Mouse (Mus musculus): Measurements from ENCODE around the gene Mef2b. TPM values are rescaled to one million over a fixed set of nuclear protein-coding genes. Genes with fewer than 3 reads are reported as not detected.

The Mef2b gene
- total and polyA plus RNA-seq, 2 experiments, result 0.09 TPM; not detected in 1

GRCm38 (mm10) chr8:70163316-70163715 is 23.8 kb downstream of the Mef2b start:
- WGBS, result 83% methylated on average over 3 of the region's 3 CpGs

GRCm38 (mm10) chr8:70166504-70167110 is 27.1 kb downstream of the Mef2b start:
- Histone ChIP-seq H3K27ac (replicated peaks; ENCODE audit: insufficient read depth, low read depth, low read length) (no peak overlapping the region), H3K79me2 (ENCODE audit: control insufficient read depth, insufficient read depth, low read length) (no peaks in the 10 kb centered on the region), H3K27me3 (ENCODE audit: control insufficient read depth, insufficient read depth, low read length) (peaks cover 9% of the 10 kb centered on the region; the same call in 1 of the 2 replicates), H3K4me3 (ENCODE audit: insufficient read depth, low read depth, low read length) (peak overlapping the region; percentile 18; the same call in 1 of the 2 replicates), H3K9ac (ENCODE audit: low read depth, low read length) (0 out of 2 replicates have a peak overlapping the region, but pooled peaks have one; percentile 45), H3K36me3 (ENCODE audit: control insufficient read depth, insufficient read depth, low read length) (no peaks in the 10 kb centered on the region), H3K4me1 (ENCODE audit: control insufficient read depth, insufficient read depth, low read length) (peaks cover 7% of the 10 kb centered on the region; the same call in 1 of the 2 replicates)
- 3% methylated on average over 21 of the region's 21 CpGs for WGBS
- DNase-seq (ENCODE audit: extremely low read depth, low read depth, low spot score), result no peak
- TF ChIP-seq CTCF (IDR thresholded peaks at IDR 0.05; ENCODE audit: low read depth, low read length), result peak; percentile 87
- TF ChIP-seq POLR2A (IDR thresholded peaks at IDR 0.05; ENCODE audit: extremely low read depth, insufficient read depth, low read length), result no peak

More at GRCm38 (mm10) chr8:70163316-70163715, 23.8 kb downstream of the Mef2b start:
- H3K9ac ChIP-seq (ENCODE audit: low read depth, low read length), result no peak overlapping the region
- peaks cover 9% of the 10 kb centered on the region; the same call in 1 of the 2 replicates for H3K27me3 ChIP-seq (ENCODE audit: control insufficient read depth, insufficient read depth, low read length)
- TF ChIP-seq POLR2A (IDR thresholded peaks at IDR 0.05; ENCODE audit: extremely low read depth, insufficient read depth, low read length) (no peak), CTCF (IDR thresholded peaks at IDR 0.05; ENCODE audit: low read depth, low read length) (no peak)
- H3K4me1 ChIP-seq (ENCODE audit: control insufficient read depth, insufficient read depth, low read length), result peaks cover 1% of the 10 kb centered on the region; the same call in 1 of the 2 replicates
- no peak overlapping the region for H3K4me3 ChIP-seq (ENCODE audit: insufficient read depth, low read depth, low read length)
- no peak overlapping the region for H3K27ac ChIP-seq (replicated peaks; ENCODE audit: insufficient read depth, low read depth, low read length)
- DNase-seq (ENCODE audit: extremely low read depth, low read depth, low spot score), result no peak
- H3K36me3 ChIP-seq (ENCODE audit: control insufficient read depth, insufficient read depth, low read length), result no peaks in the 10 kb centered on the region
- no peaks in the 10 kb centered on the region for H3K79me2 ChIP-seq (ENCODE audit: control insufficient read depth, insufficient read depth, low read length)

GRCm38 (mm10) chr8:70170116-70170515 is 30.6 kb downstream of the Mef2b start:
- H3K4me1 ChIP-seq (ENCODE audit: control insufficient read depth, insufficient read depth, low read length), result peaks cover 12% of the 10 kb centered on the region; the same call in 1 of the 2 replicates
- TF ChIP-seq CTCF (IDR thresholded peaks at IDR 0.05; ENCODE audit: low read depth, low read length) (no peak), POLR2A (IDR thresholded peaks at IDR 0.05; ENCODE audit: extremely low read depth, insufficient read depth, low read length) (no peak)
- H3K27me3 ChIP-seq (ENCODE audit: control insufficient read depth, insufficient read depth, low read length), result peaks cover 9% of the 10 kb centered on the region; the same call in 1 of the 2 replicates
- H3K79me2 ChIP-seq (ENCODE audit: control insufficient read depth, insufficient read depth, low read length), result peaks cover 3% of the 10 kb centered on the region; the same call in 1 of the 2 replicates
- no peak overlapping the region for H3K4me3 ChIP-seq (ENCODE audit: insufficient read depth, low read depth, low read length)
- no peak overlapping the region for H3K27ac ChIP-seq (replicated peaks; ENCODE audit: insufficient read depth, low read depth, low read length)
- no peak overlapping the region for H3K9ac ChIP-seq (ENCODE audit: low read depth, low read length)
- 55% methylated on average over 3 of the region's 3 CpGs for WGBS
- DNase-seq (ENCODE audit: extremely low read depth, low read depth, low spot score), result peak; percentile 42
- H3K36me3 ChIP-seq (ENCODE audit: control insufficient read depth, insufficient read depth, low read length), result no peaks in the 10 kb centered on the region

GRCm38 (mm10) chr8:70170748-70171147 is 31.2 kb downstream of the Mef2b start:
- H3K4me3 ChIP-seq (ENCODE audit: insufficient read depth, low read depth, low read length), result no peak overlapping the region
- no peak overlapping the region for H3K9ac ChIP-seq (ENCODE audit: low read depth, low read length)
- peaks cover 4% of the 10 kb centered on the region; the same call in 1 of the 2 replicates for H3K27me3 ChIP-seq (ENCODE audit: control insufficient read depth, insufficient read depth, low read length)
- H3K4me1 ChIP-seq (ENCODE audit: control insufficient read depth, insufficient read depth, low read length), result peaks cover 12% of the 10 kb centered on the region; the same call in 1 of the 2 replicates
- H3K79me2 ChIP-seq (ENCODE audit: control insufficient read depth, insufficient read depth, low read length), result peaks cover 3% of the 10 kb centered on the region; the same call in 1 of the 2 replicates
- 45% methylated on average over 3 of the region's 3 CpGs for WGBS
- DNase-seq (ENCODE audit: extremely low read depth, low read depth, low spot score), result no peak
- no peak overlapping the region for H3K27ac ChIP-seq (replicated peaks; ENCODE audit: insufficient read depth, low read depth, low read length)
- H3K36me3 ChIP-seq (ENCODE audit: control insufficient read depth, insufficient read depth, low read length), result no peaks in the 10 kb centered on the region
- no peak for TF ChIP-seq CTCF (IDR thresholded peaks at IDR 0.05; ENCODE audit: low read depth, low read length)
- TF ChIP-seq POLR2A (IDR thresholded peaks at IDR 0.05; ENCODE audit: extremely low read depth, insufficient read depth, low read length), result no peak

- no peaks in the 10 kb centered on the region for H3K36me3 ChIP-seq (ENCODE audit: control insufficient read depth, insufficient read depth, low read length)
- no peak overlapping the region for H3K9ac ChIP-seq (ENCODE audit: low read depth, low read length)
- no peak overlapping the region for H3K27ac ChIP-seq (replicated peaks; ENCODE audit: insufficient read depth, low read depth, low read length)
- peaks cover 12% of the 10 kb centered on the region; the same call in 1 of the 2 replicates for H3K4me1 ChIP-seq (ENCODE audit: control insufficient read depth, insufficient read depth, low read length)
- no peaks in the 10 kb centered on the region for H3K27me3 ChIP-seq (ENCODE audit: control insufficient read depth, insufficient read depth, low read length)
- WGBS, result 80% methylated on average over 7 of the region's 7 CpGs
- TF ChIP-seq CTCF (IDR thresholded peaks at IDR 0.05; ENCODE audit: low read depth, low read length) (no peak), POLR2A (IDR thresholded peaks at IDR 0.05; ENCODE audit: extremely low read depth, insufficient read depth, low read length) (no peak)
- H3K4me3 ChIP-seq (ENCODE audit: insufficient read depth, low read depth, low read length), result no peak overlapping the region
- H3K79me2 ChIP-seq (ENCODE audit: control insufficient read depth, insufficient read depth, low read length), result peaks cover 3% of the 10 kb centered on the region; the same call in 1 of the 2 replicates
- DNase-seq (ENCODE audit: extremely low read depth, low read depth, low spot score), result no peak
Observed at GRCm38 (mm10) chr8:70171240-70171639, 31.7 kb downstream of the Mef2b start.
